Mouse (Mus musculus): Measurements from ENCODE around the gene Milr1.

GRCm38 (mm10) chr11:106722831-106723361 is 28.1 kb upstream of the Milr1 start:
- no peak for TF ChIP-seq CTCF (conservative IDR thresholded peaks at IDR 0.05; ENCODE audit: insufficient read depth, insufficient read length, low read depth, low read length)
- TF ChIP-seq POLR2A (IDR thresholded peaks at IDR 0.05; ENCODE audit: low read depth, low read length), result no peak

All from kidney, adult 2 months (tissue).